Mouse (Mus musculus) liver, adult 2 months (tissue): ENCODE data around the gene Os9.

Source experiments
- CTCF ChIP-seq: fragments of 200-500 bp; IDR thresholded peaks from 2 replicates; pipeline ENCODE4 v1.5.1; 2011; ENCODE audit warnings: low read depth, low read length, control low read depth
- POLR2A ChIP-seq: fragments of 200-500 bp; IDR thresholded peaks from 2 replicates; pipeline ENCODE4 v1.6.1; 2011; ENCODE audit warnings: low read length, control low read depth; ENCODE audit not compliant: insufficient read depth; ENCODE audit errors: extremely low read depth

DNA sequence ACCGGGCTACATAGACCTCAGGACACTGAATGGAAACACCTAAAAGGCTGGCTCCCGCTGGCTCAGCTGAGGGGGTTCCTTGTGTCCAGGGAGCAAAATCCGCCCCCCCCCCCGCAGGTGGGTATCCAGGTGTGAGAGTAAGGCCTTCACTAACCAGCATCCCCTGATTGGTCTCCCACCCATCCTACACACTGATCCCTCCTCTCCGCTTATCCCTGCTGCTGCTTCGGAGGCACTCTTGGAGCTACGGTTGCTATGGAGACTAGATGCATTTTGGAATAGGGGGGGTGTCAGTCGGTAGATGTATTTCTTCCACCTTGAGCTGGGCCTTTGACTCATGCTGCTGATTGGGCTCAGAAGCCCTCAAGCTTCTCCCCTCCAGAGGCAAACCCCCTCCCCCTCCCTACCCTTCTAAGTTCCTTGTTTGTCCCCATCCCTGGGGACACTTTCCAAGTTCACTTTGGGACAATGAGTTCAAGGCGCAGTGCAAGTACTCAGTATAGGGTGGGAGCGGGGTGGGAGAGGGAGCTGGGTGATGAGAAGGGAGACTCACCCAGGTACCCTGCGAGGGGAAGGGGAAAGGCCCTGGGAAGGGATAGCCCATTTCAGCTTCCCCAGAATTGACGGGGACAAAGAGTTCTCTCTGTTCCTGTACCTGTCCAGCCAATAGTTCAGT, 42.8 kb downstream of the Os9 start:
- no peak for TF ChIP-seq CTCF
- no peak for TF ChIP-seq POLR2A
